Mouse (Mus musculus) bone marrow macrophage, adult 2 months (primary cell): ENCODE measurements around the gene 1190005I06Rik. TPM values are rescaled to one million over a fixed set of nuclear protein-coding genes. Genes with fewer than 3 reads are reported as not detected.

Experiments
- H3K27ac ChIP-seq: 2 replicates; pipeline ENCODE4 v1.5.1; 2012; ENCODE audit warnings: low read depth, low read length; ENCODE audit not compliant: insufficient read depth
- H3K4me1 ChIP-seq: 2 replicates; pipeline ENCODE4 v1.6.1; 2012; ENCODE audit warnings: low read length; ENCODE audit not compliant: control insufficient read depth, insufficient read depth
- H3K4me3 ChIP-seq: 2 replicates; pipeline ENCODE4 v1.5.1; 2012; ENCODE audit warnings: mild to moderate bottlenecking, low read length, moderate library complexity; ENCODE audit not compliant: insufficient read depth
- CTCF ChIP-seq: IDR thresholded peaks from 2 replicates; pipeline ENCODE4 v1.5.1; 2012; ENCODE audit warnings: low read depth, mild to moderate bottlenecking, low read length, moderate library complexity
- POLR2A ChIP-seq: IDR thresholded peaks from 2 replicates; pipeline ENCODE4 v1.6.1; 2012; ENCODE audit warnings: mild to moderate bottlenecking, low read depth, low read length, borderline replicate concordance
- polyA plus RNA-seq: library from polyadenylated mRNA; stranded (reverse); fragments of >200 nt; gene quantifications from 2 replicates; pipeline ENCODE4 v1.2.4, GENCODE M21; 2012; ENCODE audit not compliant: missing spikeins, insufficient read depth, insufficient read length

Gene 1190005I06Rik
- polyA plus RNA-seq, 1 experiment: 1.1 TPM

GRCm38 (mm10) chr8:120642031-120642662 is 5.3 kb downstream of the 1190005I06Rik start:
- Histone ChIP-seq H3K4me3 (no peak overlapping the region), H3K4me1 (no peaks in the 10 kb centered on the region), H3K27ac (no peak overlapping the region)
- TF ChIP-seq POLR2A: no peak
- TF ChIP-seq CTCF: no peak

- no peaks in the 10 kb centered on the region for H3K4me1 ChIP-seq
- H3K27ac ChIP-seq: no peak overlapping the region
- TF ChIP-seq CTCF (no peak), POLR2A (no peak)
- no peak overlapping the region for H3K4me3 ChIP-seq
Observed at GRCm38 (mm10) chr8:120641245-120641644, 6.2 kb downstream of the 1190005I06Rik start.

GRCm38 (mm10) chr8:120634329-120634839 is 13.0 kb downstream of the 1190005I06Rik start:
- Histone ChIP-seq H3K27ac (no peak overlapping the region), H3K4me3 (peak overlapping the region; percentile 79), H3K4me1 (peaks cover 3% of the 10 kb centered on the region; the same call in 1 of the 2 replicates)
- TF ChIP-seq CTCF (no peak), POLR2A (no peak)

GRCm38 (mm10) chr8:120633665-120634271 is 13.7 kb downstream of the 1190005I06Rik start:
- Histone ChIP-seq H3K4me3 (peak overlapping the region; percentile 79), H3K4me1 (peaks cover 3% of the 10 kb centered on the region; the same call in 1 of the 2 replicates), H3K27ac (no peak overlapping the region)
- TF ChIP-seq POLR2A (no peak), CTCF (no peak)

- H3K27ac ChIP-seq: no peak overlapping the region
Observed at GRCm38 (mm10) chr8:120632969-120633664, 14.3 kb downstream of the 1190005I06Rik start.

GRCm38 (mm10) chr8:120631441-120632375 is 15.7 kb downstream of the 1190005I06Rik start:
- no peak overlapping the region for H3K27ac ChIP-seq
- TF ChIP-seq POLR2A (no peak), CTCF (no peak)
- no peak overlapping the region for H3K4me3 ChIP-seq
- peaks cover 3% of the 10 kb centered on the region; the same call in 1 of the 2 replicates for H3K4me1 ChIP-seq

More at GRCm38 (mm10) chr8:120632969-120633664, 14.3 kb downstream of the 1190005I06Rik start:
- TF ChIP-seq POLR2A (no peak), CTCF (no peak)
- peaks cover 3% of the 10 kb centered on the region; the same call in 1 of the 2 replicates for H3K4me1 ChIP-seq
- H3K4me3 ChIP-seq: peak overlapping the region; percentile 79; the same call in 1 of the 2 replicates

- Histone ChIP-seq H3K27ac (no peak overlapping the region), H3K4me1 (peaks cover 3% of the 10 kb centered on the region; the same call in 1 of the 2 replicates), H3K4me3 (no peak overlapping the region)
- TF ChIP-seq CTCF (no peak), POLR2A (no peak)
Observed at GRCm38 (mm10) chr8:120630848-120631247, 16.6 kb downstream of the 1190005I06Rik start.

GRCm38 (mm10) chr8:120630031-120630430 is 17.4 kb downstream of the 1190005I06Rik start:
- peaks cover 3% of the 10 kb centered on the region; the same call in 1 of the 2 replicates for H3K4me1 ChIP-seq
- no peak for TF ChIP-seq POLR2A
- no peak for TF ChIP-seq CTCF
- H3K4me3 ChIP-seq: no peak overlapping the region
- no peak overlapping the region for H3K27ac ChIP-seq

GRCm38 (mm10) chr8:120627298-120627697 is 20.1 kb downstream of the 1190005I06Rik start:
- Histone ChIP-seq H3K4me1 (no peaks in the 10 kb centered on the region), H3K27ac (no peak overlapping the region), H3K4me3 (no peak overlapping the region)
- TF ChIP-seq CTCF: no peak
- no peak for TF ChIP-seq POLR2A
